Mouse (Mus musculus) gastrocnemius, adult 18-20 months (tissue): ENCODE data around the gene Pdilt. TPM values are rescaled to one million over a fixed set of nuclear protein-coding genes. Genes with fewer than 3 reads are reported as not detected.

ENCODE experiments used
- DNase-seq: peaks from one replicate; pipeline ENCODE4 v3.0.0; 2021; ENCODE audit warnings: low spot score
- total RNA-seq, 2 experiments: library from RNA; stranded (reverse); gene quantifications; 2 replicates each; pipeline ENCODE4 v1.2.3; 2021

The Pdilt gene
- total RNA-seq, 2 experiments from 2014 or later, result not detected

- no peak for DNase-seq
Observed at GRCm38 (mm10) chr7:119513056-119513455, 10.2 kb downstream of the Pdilt start.

GRCm38 (mm10) chr7:119511143-119511542 lies 12.1 kb downstream of the Pdilt start:
- no peak for DNase-seq

- DNase-seq, result no peak
Observed at GRCm38 (mm10) chr7:119490041-119490780, 33.1 kb downstream of the Pdilt start.

GRCm38 (mm10) chr7:119486683-119487082 lies 36.6 kb downstream of the Pdilt start:
- no peak for DNase-seq

- DNase-seq, result no peak
Observed at GRCm38 (mm10) chr7:119484154-119484553, 39.1 kb downstream of the Pdilt start.

- DNase-seq, result no peak
Observed at GRCm38 (mm10) chr7:119479256-119479655, 44.0 kb downstream of the Pdilt start, which contains the start of gene Umod. Umod (minus strand) TSS chr7:119479282.

GRCm38 (mm10) chr7:119476500-119477389 lies 46.5 kb downstream of the Pdilt start:
- DNase-seq, result no peak

GRCm38 (mm10) chr7:119459185-119459584 lies 64.1 kb downstream of the Pdilt start, which contains the start of gene Gp2:
Gp2 (minus strand) TSS chr7:119459285.
- DNase-seq, result no peak

- DNase-seq, result no peak
Observed at GRCm38 (mm10) chr7:119454192-119454591, 69.1 kb downstream of the Pdilt start.

- DNase-seq, result no peak
Observed at GRCm38 (mm10) chr7:119443849-119444248, 79.4 kb downstream of the Pdilt start.

- DNase-seq, result no peak
Observed at GRCm38 (mm10) chr7:119441938-119442337, 81.4 kb downstream of the Pdilt start.

Other genes starting within 250 kb of the Pdilt start
- not detected for gene Gp2, start 64.2 kb downstream of the Pdilt start, total RNA-seq
- gene Umod, start 44.2 kb downstream of the Pdilt start, total RNA-seq, result not detected
- gene Acsm5, start 4.0 kb downstream of the Pdilt start, total RNA-seq, result 1 to 10 TPM in 1 of 2 experiments, under 1 TPM in 1; 0.50 to 1.2 TPM
- under 1 TPM in 1 of 2 experiments, not detected in 1; 0.48 TPM for gene Acsm2, start 30.9 kb upstream of the Pdilt start, total RNA-seq
- 1 to 10 TPM in 1 of 2 experiments, under 1 TPM in 1; 0.25 to 1.4 TPM for gene Acsm1, start 83.5 kb upstream of the Pdilt start, total RNA-seq
- gene Acsm4, start 166.5 kb upstream of the Pdilt start, total RNA-seq, result not detected
- 10 to 100 TPM; 16.7 to 16.8 TPM for gene Thumpd1, start 197.3 kb upstream of the Pdilt start, total RNA-seq
- under 1 TPM; 0.46 to 0.59 TPM for gene Acsm3, start 237.4 kb upstream of the Pdilt start, total RNA-seq